Mouse (Mus musculus) heart, adult 2 months (tissue): ENCODE data around the gene Tnni2.

Experiments used
- CTCF ChIP-seq: fragments of 200-600 bp; IDR thresholded peaks from 2 replicates; pipeline ENCODE4 v1.8.1; 2022; ENCODE audit warnings: antibody characterized with exemption, mild to moderate bottlenecking, moderate library complexity
- EP300 ChIP-seq: fragments of 200-500 bp; IDR thresholded peaks from 2 replicates; pipeline ENCODE4 v1.6.1; 2011; ENCODE audit warnings: low read depth, low read length, control low read depth; ENCODE audit not compliant: insufficient read depth

GRCm38 (mm10) chr7:142483136-142483535 lies 41.5 kb downstream of the Tnni2 start:
- TF ChIP-seq CTCF = no peak
- no peak for TF ChIP-seq EP300
